Mouse (Mus musculus) heart, postnatal 0 days (tissue): Measurements from ENCODE around the gene Unc13b. TPM values are rescaled to one million over a fixed set of nuclear protein-coding genes. Genes with fewer than 3 reads are reported as not detected.

Source experiments
- ATAC-seq: fragments of 200-750 bp; cut with Nextera tagmentation; 2 replicates; pipeline ENCODE4 v1.8.0; 2017; ENCODE audit warnings: low read depth, moderate number of reproducible peaks, moderate library complexity; ENCODE audit not compliant: insufficient read depth
- DNase-seq: peaks from one replicate; pipeline ENCODE4 v3.0.0-alpha.2; 2016; ENCODE audit warnings: low spot score
- H3K27ac ChIP-seq: fragments of 300-500 bp; sonication (generic); 2 replicates; pipeline ENCODE4 v1.5.1; 2014; ENCODE audit warnings: low read depth, mild to moderate bottlenecking
- H3K27me3 ChIP-seq: fragments of 300-500 bp; sonication (generic); 2 replicates; pipeline ENCODE4 v1.6.1; 2014; ENCODE audit warnings: low read length, mixed read lengths; ENCODE audit not compliant: control insufficient read depth, insufficient read depth
- H3K36me3 ChIP-seq: fragments of 300-500 bp; sonication (generic); replicated peaks from 2 replicates; pipeline ENCODE4 v1.6.1; 2014; ENCODE audit warnings: low read length, mixed read lengths; ENCODE audit not compliant: control insufficient read depth, insufficient read depth
- H3K4me1 ChIP-seq: fragments of 300-500 bp; sonication (generic); 2 replicates; pipeline ENCODE4 v1.6.1; 2014; ENCODE audit warnings: antibody characterized with exemption; ENCODE audit not compliant: control insufficient read depth, insufficient read depth
- H3K4me2 ChIP-seq: fragments of 300-500 bp; sonication (generic); 2 replicates; pipeline ENCODE4 v1.6.1; 2014; ENCODE audit warnings: low read depth, mild to moderate bottlenecking, low read length, moderate library complexity
- H3K4me3 ChIP-seq: fragments of 300-500 bp; sonication (generic); 2 replicates; pipeline ENCODE4 v1.5.1; 2014; ENCODE audit warnings: low read depth, low read length
- H3K9ac ChIP-seq: fragments of 300-500 bp; sonication (generic); replicated peaks from 2 replicates; pipeline ENCODE4 v1.6.1; 2014; ENCODE audit warnings: low read depth, low read length, mixed read lengths
- H3K9me3 ChIP-seq: fragments of 300-500 bp; sonication (generic); replicated peaks from 2 replicates; pipeline ENCODE4 v1.6.1; 2016; ENCODE audit warnings: low read length; ENCODE audit not compliant: control insufficient read depth
- CTCF ChIP-seq: IDR thresholded peaks from 2 replicates; pipeline ENCODE4 v1.5.1; 2016; ENCODE audit warnings: antibody characterized with exemption, control low read depth, low read depth
- EP300 ChIP-seq: IDR thresholded peaks from 2 replicates; pipeline ENCODE4 v1.6.1; 2016; ENCODE audit warnings: antibody characterized with exemption, low read depth
- WGBS: fragments of 180-500 bp; shearing (Covaris S2); extraction: QIAGEN DNeasy Blood & Tissue Kit; methylation state at CpG from one replicate; pipeline ENCODE4 v1.1.7; 2014; 5-methylcytosine and 5-hydroxymethylcytosine counted together
- polyA plus RNA-seq: library from polyadenylated mRNA; unstranded; fragments of >200 nt; fragmentation: Nextera tagmentation; extraction: Ambion mirVana; gene quantifications from 2 replicates; pipeline ENCODE4 v1.2.1, GENCODE M21; 2015
- total RNA-seq: library from RNA; depleted of rRNA; stranded (reverse); fragments of >200 nt; gene quantifications from 2 replicates; pipeline ENCODE4 v1.2.3, GENCODE M21; 2014; ENCODE audit warnings: low replicate concordance

The Unc13b gene
- total and polyA plus RNA-seq, 2 experiments from 2014 or later, result 5.4 to 51.8 TPM

GRCm38 (mm10) chr4:43029121-43029520, 29.6 kb upstream of the Unc13b start:
- Histone ChIP-seq H3K36me3 (peaks cover 37% of the 10 kb centered on the region), H3K4me3 (no peak overlapping the region), H3K4me1 (peaks cover 4% of the 10 kb centered on the region; the same call in 1 of the 2 replicates), H3K27me3 (no peaks in the 10 kb centered on the region), H3K9ac (no peak overlapping the region), H3K4me2 (no peak overlapping the region), H3K27ac (no peak overlapping the region), H3K9me3 (no peaks in the 10 kb centered on the region)
- no peak for ATAC-seq
- no peak for TF ChIP-seq EP300
- no peak for TF ChIP-seq CTCF
- 91% methylated on average over 7 of the region's 7 CpGs for WGBS
- no peak for DNase-seq

- DNase-seq, result no peak
- Histone ChIP-seq H3K4me3 (no peak overlapping the region), H3K27me3 (no peaks in the 10 kb centered on the region), H3K9me3 (no peaks in the 10 kb centered on the region), H3K4me1 (peaks cover 4% of the 10 kb centered on the region; the same call in 1 of the 2 replicates), H3K27ac (no peak overlapping the region), H3K36me3 (peaks cover 43% of the 10 kb centered on the region), H3K4me2 (no peak overlapping the region), H3K9ac (no peak overlapping the region)
- WGBS, result 91% methylated on average over 9 of the region's 9 CpGs
- no peak for ATAC-seq
- TF ChIP-seq CTCF, result no peak
- TF ChIP-seq EP300, result no peak
Measured at GRCm38 (mm10) chr4:43029749-43030148, 29.0 kb upstream of the Unc13b start.

DNA sequence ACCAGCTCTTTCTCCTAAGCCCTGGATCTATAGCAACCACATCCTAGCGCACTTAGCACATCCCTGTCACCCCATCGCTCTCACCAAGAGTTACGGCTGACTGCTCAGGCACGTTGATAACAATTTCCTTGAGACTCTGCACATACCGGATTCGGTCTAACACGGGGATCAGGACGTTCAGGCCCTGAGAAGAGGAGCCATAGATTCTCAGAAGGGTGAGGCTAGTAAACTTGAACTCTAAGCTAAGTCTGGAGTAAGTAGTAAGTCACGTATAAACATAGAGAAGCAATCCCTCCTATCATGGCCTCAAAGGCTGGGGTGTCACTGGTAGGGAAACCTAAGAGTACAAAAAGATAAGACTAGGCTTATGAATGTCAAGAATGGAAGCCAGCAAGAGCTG, 28.4 kb upstream of the Unc13b start:
- Histone ChIP-seq H3K4me2 (peak overlapping the region; percentile 80), H3K27me3 (no peaks in the 10 kb centered on the region), H3K36me3 (peaks cover 47% of the 10 kb centered on the region), H3K9ac (peak overlapping the region; percentile 94), H3K4me3 (peak overlapping the region; percentile 89), H3K9me3 (no peaks in the 10 kb centered on the region), H3K27ac (peak overlapping the region; percentile 89), H3K4me1 (peaks cover 4% of the 10 kb centered on the region; the same call in 1 of the 2 replicates)
- no peak for ATAC-seq
- WGBS, result 64% methylated on average over 9 of the region's 9 CpGs
- TF ChIP-seq EP300 (no peak), CTCF (no peak)
- no peak for DNase-seq

- peak overlapping the region; percentile 89 for H3K27ac ChIP-seq
- no peaks in the 10 kb centered on the region for H3K27me3 ChIP-seq
- peak overlapping the region; percentile 94 for H3K9ac ChIP-seq
- WGBS, result 1% methylated on average over 28 of the region's 28 CpGs
- TF ChIP-seq CTCF, result no peak
- TF ChIP-seq EP300, result no peak
- no peak for DNase-seq
- H3K4me2 ChIP-seq, result peak overlapping the region; percentile 80
- peaks cover 52% of the 10 kb centered on the region for H3K36me3 ChIP-seq
- H3K4me1 ChIP-seq, result peaks cover 4% of the 10 kb centered on the region; the same call in 1 of the 2 replicates
- H3K4me3 ChIP-seq, result peak overlapping the region; percentile 89
- H3K9me3 ChIP-seq, result no peaks in the 10 kb centered on the region
- ATAC-seq, result peak; percentile 31
Measured at GRCm38 (mm10) chr4:43030780-43031230, 27.9 kb upstream of the Unc13b start.

- peak; percentile 97 for DNase-seq
- 1% methylated on average over 38 of the region's 38 CpGs for WGBS
Measured at GRCm38 (mm10) chr4:43031237-43031995, 27.3 kb upstream of the Unc13b start, which contains the start of gene Stoml2. Stoml2 (minus strand) TSS chr4:43031710.

More at GRCm38 (mm10) chr4:43031237-43031995, 27.3 kb upstream of the Unc13b start, which contains the start of gene Stoml2:
- peak within 1 kb of the TSS; percentile 89 for H3K27ac ChIP-seq
- no peaks in the 10 kb centered on the region for H3K9me3 ChIP-seq
- peak; percentile 98 for ATAC-seq
- TF ChIP-seq EP300 (no peak), CTCF (peak; percentile 42)
- peaks cover 4% of the 10 kb centered on the region; the same call in 1 of the 2 replicates for H3K4me1 ChIP-seq
- no peaks in the 10 kb centered on the region for H3K27me3 ChIP-seq
- H3K9ac ChIP-seq, result peak within 1 kb of the TSS; percentile 94
- peak within 1 kb of the TSS; percentile 89 for H3K4me3 ChIP-seq
- H3K4me2 ChIP-seq, result peak within 1 kb of the TSS; percentile 80
- peaks cover 58% of the 10 kb centered on the region for H3K36me3 ChIP-seq
